Mouse (Mus musculus): ENCODE results near the gene Olfr1484. TPM values are rescaled to one million over a fixed set of nuclear protein-coding genes. Genes with fewer than 3 reads are reported as not detected.

The Olfr1484 gene
- not detected for polyA plus RNA-seq (2017; shearing (Covaris generic))

GRCm38 (mm10) chr19:13583211-13583610, at the start of gene Olfr1484:
Gene Olfr1484 (plus strand): TSS chr19:13583511.

DNA sequence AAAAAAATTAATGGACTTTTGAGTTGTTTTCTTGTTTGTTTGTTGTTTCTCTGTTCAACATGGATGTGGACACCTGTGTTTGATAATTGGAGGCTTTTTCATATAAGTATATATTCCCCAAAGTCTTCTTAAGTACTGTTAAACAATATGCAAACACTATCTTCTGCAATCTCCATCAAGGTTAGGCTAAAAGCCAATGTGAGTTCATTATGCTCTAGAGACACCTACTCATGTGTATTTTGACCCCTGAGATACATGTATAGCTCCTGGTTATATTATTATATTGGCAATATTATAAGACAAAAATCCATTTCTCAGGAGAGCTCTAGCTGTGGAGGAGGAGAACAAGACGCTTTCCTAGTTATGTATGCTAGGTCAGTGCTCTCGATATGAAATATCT, 33.8 kb downstream of the Olfr1484 start, which contains the start of gene Olfr1487:
Gene Olfr1487, plus strand, starts transcription at position 301 of the 400 bp plus-strand sequence.

DNA sequence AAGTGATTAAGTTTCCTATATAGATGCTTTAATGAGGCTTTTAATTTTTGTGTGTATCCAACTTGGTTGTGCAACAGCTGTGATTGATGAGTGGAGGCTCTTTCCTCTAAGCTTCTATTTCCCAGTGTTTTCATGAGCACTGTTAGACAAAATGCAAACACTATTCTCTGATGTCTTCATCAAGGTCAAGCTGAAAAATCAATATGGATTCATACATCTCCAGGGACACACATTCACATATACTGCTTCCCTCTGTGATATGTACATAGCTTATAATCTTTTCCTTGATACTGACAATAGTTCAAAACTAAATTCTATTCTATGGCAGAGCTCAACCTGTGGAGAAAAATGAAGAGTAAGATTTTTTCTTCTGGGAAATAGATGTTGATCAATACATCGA, 48.0 kb downstream of the Olfr1484 start, which contains the start of gene Olfr1489:
Gene Olfr1489, plus strand, starts transcription at position 301 of the 400 bp plus-strand sequence.

Other genes with a start within 250 kb of the Olfr1484 start
- not detected for gene Olfr1466, start 244.6 kb upstream of the Olfr1484 start, polyA plus RNA-seq (2017; shearing (Covaris generic))
- gene Olfr1467, start 221.3 kb upstream of the Olfr1484 start, polyA plus RNA-seq (2017; shearing (Covaris generic)) = 0.10 TPM
- 0.12 TPM for gene Olfr1469, start 175.7 kb upstream of the Olfr1484 start, polyA plus RNA-seq (2017; shearing (Covaris generic))
- gene Olfr1471, start 140.1 kb upstream of the Olfr1484 start, polyA plus RNA-seq (2017; shearing (Covaris generic)) = 0.12 TPM
- not detected for gene Olfr1472, start 127.4 kb upstream of the Olfr1484 start, polyA plus RNA-seq (2017; shearing (Covaris generic))
- not detected for gene Olfr1474, start 113.9 kb upstream of the Olfr1484 start, polyA plus RNA-seq (2017; shearing (Covaris generic))
- not detected for gene Olfr1475, start 103.3 kb upstream of the Olfr1484 start, polyA plus RNA-seq (2017; shearing (Covaris generic))
- gene Olfr1477, start 83.0 kb upstream of the Olfr1484 start, polyA plus RNA-seq (2017; shearing (Covaris generic)) = 0.20 TPM
- gene Olfr1480, start 55.6 kb upstream of the Olfr1484 start, polyA plus RNA-seq (2017; shearing (Covaris generic)) = not detected
- not detected for gene Olfr1487, start 33.9 kb downstream of the Olfr1484 start, polyA plus RNA-seq (2017; shearing (Covaris generic))
- 0.06 TPM for gene Olfr1489, start 48.1 kb downstream of the Olfr1484 start, polyA plus RNA-seq (2017; shearing (Covaris generic))
- 0.40 TPM for gene Olfr1490, start 67.6 kb downstream of the Olfr1484 start, polyA plus RNA-seq (2017; shearing (Covaris generic))
- gene Olfr1491, start 113.8 kb downstream of the Olfr1484 start, polyA plus RNA-seq (2017; shearing (Covaris generic)) = not detected
- gene Olfr1493-ps1, start 139.8 kb downstream of the Olfr1484 start, polyA plus RNA-seq (2017; shearing (Covaris generic)) = 0.28 TPM
- not detected for gene Olfr1494, start 156.2 kb downstream of the Olfr1484 start, polyA plus RNA-seq (2017; shearing (Covaris generic))
- not detected for gene Olfr1495, start 181.1 kb downstream of the Olfr1484 start, polyA plus RNA-seq (2017; shearing (Covaris generic))
- gene Olfr1496, start 194.4 kb downstream of the Olfr1484 start, polyA plus RNA-seq (2017; shearing (Covaris generic)) = not detected
- not detected for gene Olfr1497, start 214.7 kb downstream of the Olfr1484 start, polyA plus RNA-seq (2017; shearing (Covaris generic))
- 0.61 TPM for gene Olfr1499, start 235.9 kb downstream of the Olfr1484 start, polyA plus RNA-seq (2017; shearing (Covaris generic))
- gene Olfr1500, start 247.0 kb downstream of the Olfr1484 start, polyA plus RNA-seq (2017; shearing (Covaris generic)) = not detected

Data from effector memory CD4-positive, alpha-beta T cell, adult 7 months (primary cell).